Mouse (Mus musculus): ENCODE data around the gene Tcf7. TPM values are rescaled to one million over a fixed set of nuclear protein-coding genes. Genes with fewer than 3 reads are reported as not detected.
"Not testable (repeated sequence)": the region's sequence is repeated elsewhere in the genome, so short reads cannot be mapped to it uniquely, and the experiment has no call there.

Gene Tcf7
- total RNA-seq, 2 experiments from 2014 or later, result 6.9 to 7.3 TPM

DNA sequence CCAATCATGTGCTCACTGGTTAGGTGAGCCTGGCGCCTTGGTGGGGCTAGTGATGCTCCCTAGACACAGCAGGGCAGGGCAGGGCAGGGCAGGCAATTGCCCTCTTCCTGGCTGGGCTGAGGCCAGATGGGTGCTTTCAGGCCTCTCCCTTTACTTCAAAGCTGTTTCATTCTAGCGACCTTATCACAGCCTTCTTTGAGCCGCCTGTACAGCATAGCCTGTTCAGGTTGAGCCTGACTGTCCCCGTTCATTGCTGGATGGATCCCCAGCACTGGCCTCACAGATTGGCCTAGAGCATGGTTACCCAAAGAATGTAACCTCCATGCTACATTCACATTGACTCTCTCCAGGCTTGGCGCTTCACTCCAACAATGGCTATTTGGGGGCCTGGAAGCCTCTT, 52.1 kb downstream of the Tcf7 start:
- intact Hi-C loops (cut with DNase I), result no loop called here
- DNase-seq, result no peak

GRCm38 (mm10) chr11:52228722-52229448, 53.9 kb downstream of the Tcf7 start:
- no peak for DNase-seq
- intact Hi-C loops (cut with DNase I), result loop anchor here (10.0 kb wide), 1 partner anchor 84 kb away; the partner anchor contains the start of gene Olfr1373

DNA sequence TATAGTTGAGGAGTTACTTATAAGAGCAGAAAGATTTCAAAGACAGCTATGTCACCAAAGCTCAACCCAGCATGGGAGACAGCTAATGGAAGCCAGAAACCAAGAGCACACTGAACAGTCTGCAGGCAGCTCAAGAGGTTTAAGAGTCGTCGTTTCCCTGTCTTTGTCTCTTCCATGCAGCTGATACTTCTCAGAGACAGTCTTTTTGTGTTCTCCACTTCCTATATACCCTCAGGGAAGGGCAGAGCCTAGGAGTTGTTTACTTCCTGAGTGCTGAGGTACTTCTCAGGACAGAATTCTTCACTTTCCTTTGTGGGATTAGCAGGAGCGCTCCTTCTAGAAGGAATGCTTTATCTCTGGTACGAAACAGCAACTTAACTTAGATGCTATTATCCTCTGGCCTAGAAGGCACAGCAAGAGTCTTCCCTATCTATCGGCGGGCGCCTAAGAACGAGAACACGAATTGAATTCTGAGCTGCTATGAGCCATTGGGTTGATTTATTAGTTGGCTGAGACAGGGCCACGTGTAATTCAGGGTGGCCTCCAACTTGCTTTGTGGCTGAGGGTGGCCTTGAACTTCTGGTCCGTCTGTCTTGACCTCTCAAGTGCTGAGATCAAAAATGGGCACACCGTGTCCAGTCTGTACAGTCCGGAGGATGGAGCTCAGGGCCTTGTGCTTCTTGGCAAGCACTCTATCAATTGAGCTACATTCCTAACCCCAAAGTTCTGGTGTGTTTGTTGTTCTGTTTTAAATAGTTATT, 55.2 kb downstream of the Tcf7 start:
- DNase-seq, result no peak
- intact Hi-C loops (cut with DNase I), result loop anchor here (10.0 kb wide), 1 partner anchor 83 kb away; the partner anchor contains the start of gene Olfr1373

DNA sequence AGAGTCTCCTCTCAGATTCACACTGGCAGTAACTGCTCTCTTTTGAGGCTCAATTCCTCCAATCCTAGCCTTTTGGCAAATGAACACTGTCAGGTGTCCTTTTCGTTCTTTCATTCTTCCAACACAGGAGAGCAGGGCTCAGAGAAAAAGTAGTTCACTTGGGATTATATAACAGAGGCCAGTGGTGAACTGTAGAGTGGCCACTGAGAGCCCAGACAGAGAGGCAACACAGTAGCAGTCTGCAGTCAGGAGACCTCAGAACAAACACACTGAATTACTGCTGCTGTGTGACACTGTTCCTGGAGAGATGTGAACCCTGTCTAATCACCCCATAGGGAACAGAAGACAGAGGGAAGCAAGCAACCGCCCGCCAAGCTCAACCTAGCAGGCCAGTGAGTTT, 55.8 kb downstream of the Tcf7 start:
- DNase-seq, result no peak
- intact Hi-C loops (cut with DNase I), result loop anchor here (10.0 kb wide), 1 partner anchor 82 kb away; the partner anchor contains the start of gene Olfr1373

DNA sequence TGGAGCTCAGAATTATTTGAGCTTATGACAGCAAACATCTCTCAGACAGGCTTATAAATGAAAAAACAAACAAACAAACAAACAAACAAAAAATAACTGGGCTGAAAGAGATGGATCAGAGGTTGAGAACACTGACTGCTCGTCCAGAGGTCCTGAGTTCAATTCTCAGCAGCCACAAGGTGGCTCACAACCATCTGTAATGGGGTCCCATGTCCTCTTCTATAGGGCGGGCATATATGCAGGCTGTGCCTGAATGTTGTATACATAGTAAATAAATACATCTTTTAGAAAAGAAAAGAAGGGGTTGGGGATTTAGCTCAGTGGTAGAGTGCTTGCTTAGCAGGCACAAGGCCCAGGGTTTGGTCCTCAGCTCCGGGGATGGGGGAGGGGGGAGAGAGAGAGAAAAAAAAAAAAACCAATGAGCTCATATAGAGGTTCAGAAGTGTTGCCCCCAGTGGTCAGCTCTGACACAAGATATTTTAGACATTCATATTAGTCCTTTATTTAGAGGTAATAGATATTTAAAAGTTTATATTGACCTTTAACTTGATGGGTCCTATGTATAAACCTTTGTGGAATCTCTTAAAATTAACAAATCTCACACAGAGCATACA, 56.7 kb downstream of the Tcf7 start:
- intact Hi-C loops (cut with DNase I), result loop anchor here (10.0 kb wide), 1 partner anchor 81 kb away; the partner anchor contains the start of gene Olfr1373
- no peak for DNase-seq

DNA sequence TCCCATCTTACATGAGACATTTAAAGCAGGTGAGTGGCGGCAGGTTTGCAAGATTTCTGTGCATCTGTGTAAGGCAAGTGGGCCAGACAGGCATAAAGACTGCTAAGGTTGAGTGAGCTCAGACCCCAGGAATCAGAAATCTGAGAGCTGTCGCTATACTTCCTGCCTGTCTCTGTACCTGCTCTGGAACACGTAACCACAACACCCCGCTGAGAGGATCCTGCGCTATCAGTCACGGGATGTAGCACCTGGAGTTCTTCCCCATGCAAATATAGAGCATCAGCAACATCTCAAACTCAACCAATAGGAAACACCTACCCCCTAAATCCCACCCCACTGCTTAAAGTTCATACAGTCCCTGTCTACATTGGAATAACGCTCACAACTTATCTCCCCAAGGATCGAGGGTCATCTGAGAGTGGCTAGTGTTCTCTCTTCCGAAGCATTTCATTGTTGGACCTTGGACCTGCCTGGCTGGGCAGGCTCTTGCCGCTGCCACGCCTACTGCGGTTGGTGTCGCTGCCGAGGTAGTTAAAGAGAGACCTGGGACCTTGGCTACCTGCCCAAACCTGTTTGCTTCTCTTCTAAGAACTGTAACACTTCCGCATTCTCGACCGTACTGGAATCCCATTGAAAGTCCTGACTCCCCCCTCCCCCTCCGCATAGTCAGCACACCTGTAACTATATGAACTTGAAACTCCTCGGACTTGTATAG, 58.7 kb downstream of the Tcf7 start:
- intact Hi-C loops (cut with DNase I), result loop anchor here (10.0 kb wide), 1 partner anchor 79 kb away; the partner anchor contains the start of gene Olfr1373
- DNase-seq, result no peak

- intact Hi-C loops (cut with DNase I), result loop anchor here (10.0 kb wide), 1 partner anchor 78 kb away; the partner anchor contains the start of gene Olfr1373
- no peak for DNase-seq
Observed at GRCm38 (mm10) chr11:52222891-52223290, 59.9 kb downstream of the Tcf7 start.

DNA sequence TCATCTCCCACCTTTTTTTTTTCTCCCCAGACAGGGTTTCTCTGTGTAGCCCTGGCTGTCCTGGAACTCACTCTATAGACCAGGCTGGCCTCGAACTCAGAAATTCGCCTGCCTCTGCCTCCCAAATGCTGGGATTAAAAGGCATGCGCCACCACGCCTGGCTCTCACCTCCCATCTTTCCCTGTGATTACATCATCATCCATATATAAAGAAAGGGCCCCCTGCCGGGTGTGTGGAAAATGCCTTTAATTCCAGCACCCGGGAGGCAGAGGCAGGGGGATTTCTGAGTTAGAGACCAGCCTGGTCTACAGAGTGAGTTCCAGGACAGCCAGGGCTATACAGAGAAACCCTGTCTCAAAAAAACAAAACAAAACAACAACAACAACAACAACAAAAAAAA, 60.9 kb downstream of the Tcf7 start:
- intact Hi-C loops (cut with DNase I), result loop anchor here (10.0 kb wide), 1 partner anchor 77 kb away; the partner anchor contains the start of gene Olfr1373
- DNase-seq, result not testable (repeated sequence)

- intact Hi-C loops (cut with DNase I), result loop anchor here (10.0 kb wide), 1 partner anchor 75 kb away; the partner anchor contains the start of gene Olfr1373
- peak; percentile 85 for DNase-seq
Observed at GRCm38 (mm10) chr11:52220282-52220681, 62.5 kb downstream of the Tcf7 start.

GRCm38 (mm10) chr11:52213887-52214286, 68.9 kb downstream of the Tcf7 start, which contains the start of gene Olfr1371:
Gene Olfr1371, minus strand, starts transcription at chr11:52213987.
- intact Hi-C loops (cut with DNase I), result no loop called here
- no peak for DNase-seq

Other genes starting within 250 kb of the Tcf7 start
- gene Ppp2ca, start 184.3 kb downstream of the Tcf7 start, total RNA-seq (2021), result 100 to 1,000 TPM; 132 to 134 TPM
- not detected for gene Olfr1373, start 137.5 kb downstream of the Tcf7 start, total RNA-seq (2021)
- gene Olfr1371, start 69.0 kb downstream of the Tcf7 start, total RNA-seq (2021), result not detected
- gene Skp1a, start 51.0 kb downstream of the Tcf7 start, total RNA-seq (2021), result 100 to 1,000 TPM; 474 to 484 TPM
- gene Vdac1, start 77.8 kb upstream of the Tcf7 start, total RNA-seq (2021), result 100 to 1,000 TPM; 438 to 456 TPM
- gene 9530068E07Rik, start 113.4 kb upstream of the Tcf7 start, total RNA-seq (2021), result 10 to 100 TPM; 69.0 to 69.2 TPM

Data from left cerebral cortex, postnatal 4 days (tissue).